Mouse (Mus musculus): ENCODE results near the gene Fam189a1.

The Fam189a1 gene
- long read RNA-seq, experiment 1, partial matches to known transcripts: 0 of 1 reads
- long read RNA-seq, experiment 1, other reads (novel, unspliced or antisense): 1 of 1 reads
- long read RNA-seq, experiment 2, partial matches to known transcripts: 0 of 1 reads
- long read RNA-seq, experiment 2, other reads (novel, unspliced or antisense): 1 of 1 reads

- intact Hi-C loops (cut with DNase I): no loop called here
These were observed at the start of gene Fam189a1 for GRCm38 (mm10) chr7:65156514-65156911. Gene Fam189a1, minus strand, starts transcription at chr7:65156570.

- intact Hi-C loops (cut with DNase I): no loop called here
These were observed 49.7 kb upstream of the Fam189a1 start for GRCm38 (mm10) chr7:65206021-65206420.

GRCm38 (mm10) chr7:65202719-65203118, 46.3 kb upstream of the Fam189a1 start:
- intact Hi-C loops (cut with DNase I): no loop called here

GRCm38 (mm10) chr7:65180694-65181093, 24.3 kb upstream of the Fam189a1 start:
- intact Hi-C loops (cut with DNase I): no loop called here

- intact Hi-C loops (cut with DNase I): no loop called here
These were observed 14.4 kb upstream of the Fam189a1 start for GRCm38 (mm10) chr7:65170762-65171161.

GRCm38 (mm10) chr7:65157031-65158025, 958 bp upstream of the Fam189a1 start:
- intact Hi-C loops (cut with DNase I): no loop called here

GRCm38 (mm10) chr7:65155628-65156513, 499 bp downstream of the Fam189a1 start:
- intact Hi-C loops (cut with DNase I): no loop called here

GRCm38 (mm10) chr7:65154576-65154975, 1.8 kb downstream of the Fam189a1 start:
- intact Hi-C loops (cut with DNase I): no loop called here

GRCm38 (mm10) chr7:65153846-65154245, 2.5 kb downstream of the Fam189a1 start:
- intact Hi-C loops (cut with DNase I): no loop called here

- intact Hi-C loops (cut with DNase I): no loop called here
These were observed 4.8 kb downstream of the Fam189a1 start for GRCm38 (mm10) chr7:65151526-65151925.

GRCm38 (mm10) chr7:65149040-65149439, 7.3 kb downstream of the Fam189a1 start:
- intact Hi-C loops (cut with DNase I): no loop called here

- intact Hi-C loops (cut with DNase I): no loop called here
These were observed 11.5 kb downstream of the Fam189a1 start for GRCm38 (mm10) chr7:65144881-65145280.

GRCm38 (mm10) chr7:65141907-65142698, 14.3 kb downstream of the Fam189a1 start:
- intact Hi-C loops (cut with DNase I): no loop called here

- intact Hi-C loops (cut with DNase I): no loop called here
These were observed 15.5 kb downstream of the Fam189a1 start for GRCm38 (mm10) chr7:65140832-65141231.

- intact Hi-C loops (cut with DNase I): no loop called here
These were observed 16.3 kb downstream of the Fam189a1 start for GRCm38 (mm10) chr7:65140099-65140498.

GRCm38 (mm10) chr7:65123766-65124165, 32.6 kb downstream of the Fam189a1 start:
- intact Hi-C loops (cut with DNase I): no loop called here

GRCm38 (mm10) chr7:65116903-65117302, 39.5 kb downstream of the Fam189a1 start:
- intact Hi-C loops (cut with DNase I): no loop called here

GRCm38 (mm10) chr7:65115366-65115765, 41.0 kb downstream of the Fam189a1 start:
- intact Hi-C loops (cut with DNase I): no loop called here

- intact Hi-C loops (cut with DNase I): no loop called here
These were observed 44.7 kb downstream of the Fam189a1 start for GRCm38 (mm10) chr7:65111664-65112063.

- intact Hi-C loops (cut with DNase I): no loop called here
These were observed 50.8 kb downstream of the Fam189a1 start for GRCm38 (mm10) chr7:65105566-65105965.

- intact Hi-C loops (cut with DNase I): no loop called here
These were observed 51.3 kb downstream of the Fam189a1 start for GRCm38 (mm10) chr7:65105097-65105467.

All from adrenal gland (tissue).